Mouse (Mus musculus) left cerebral cortex, postnatal 25 days (tissue): ENCODE data around the gene Tenm1. TPM values are rescaled to one million over a fixed set of nuclear protein-coding genes. Genes with fewer than 3 reads are reported as not detected.

Experiments used
- DNase-seq, 2 experiments: peaks; one replicate each; pipeline ENCODE4 v3.0.0; 2022; ENCODE audit warnings: low spot score in 2 of 2, mixed read lengths in 1 of 2
- intact Hi-C: fragments of 180-260 bp; cut with DNase I; formaldehyde crosslinking; loops from one replicate; pipeline ENCODE4 v1.15.1; 2025
- total RNA-seq, 2 experiments: library from RNA; stranded (reverse); gene quantifications; 2 replicates each; pipeline ENCODE4 v1.2.3; 2021

Gene Tenm1
- total RNA-seq, result 10 to 100 TPM; 47.3 to 54.6 TPM

- intact Hi-C loops, result loop anchor here (5.0 kb wide), 1 partner anchor 872 kb away; no protein-coding TSS in a partner anchor
- peak; percentile 44 to 74 for DNase-seq
These were observed at the start of gene Tenm1 for GRCm38 (mm10) chrX:43428855-43429263. Gene Tenm1, minus strand, starts transcription at chrX:43429126.

- no peak for DNase-seq
- intact Hi-C loops, result no loop called here
These were observed 38.4 kb upstream of the Tenm1 start for GRCm38 (mm10) chrX:43467311-43467710.

GRCm38 (mm10) chrX:43430581-43430980 lies 1.7 kb upstream of the Tenm1 start:
- DNase-seq, result peak; percentile 20 to 32

GRCm38 (mm10) chrX:43429982-43430531 lies 1.1 kb upstream of the Tenm1 start:
- intact Hi-C loops, result loop anchor here (5.0 kb wide), 1 partner anchor 873 kb away; no protein-coding TSS in a partner anchor
- peak; percentile 42 to 55 for DNase-seq

More at GRCm38 (mm10) chrX:43430581-43430980, 1.7 kb upstream of the Tenm1 start:
- intact Hi-C loops, result no loop called here

- intact Hi-C loops, result loop anchor here (5.0 kb wide), 1 partner anchor 872 kb away; no protein-coding TSS in a partner anchor
- DNase-seq, result peak; percentile 12 to 34
These were observed 411 bp upstream of the Tenm1 start for GRCm38 (mm10) chrX:43429337-43429736.

GRCm38 (mm10) chrX:43427961-43428365 lies 963 bp downstream of the Tenm1 start:
- intact Hi-C loops, result loop anchor here (5.0 kb wide), 1 partner anchor 871 kb away; no protein-coding TSS in a partner anchor
- DNase-seq, result peak; percentile 19 to 27

GRCm38 (mm10) chrX:43427111-43427510 lies 1.8 kb downstream of the Tenm1 start:
- intact Hi-C loops, result loop anchor here (5.0 kb wide), 1 partner anchor 870 kb away; no protein-coding TSS in a partner anchor
- peak; percentile 17 to 39 for DNase-seq

- DNase-seq, result peak in 1 of 2 experiments; percentile 52
- intact Hi-C loops, result no loop called here
These were observed 31.0 kb downstream of the Tenm1 start for GRCm38 (mm10) chrX:43397957-43398356.

- no peak for DNase-seq
- intact Hi-C loops, result no loop called here
These were observed 40.8 kb downstream of the Tenm1 start for GRCm38 (mm10) chrX:43388106-43388505.

GRCm38 (mm10) chrX:43372526-43372925 lies 56.4 kb downstream of the Tenm1 start:
- no peak for DNase-seq
- intact Hi-C loops, result no loop called here

GRCm38 (mm10) chrX:43319351-43319750 lies 109.6 kb downstream of the Tenm1 start:
- intact Hi-C loops, result no loop called here
- DNase-seq, result no peak

GRCm38 (mm10) chrX:43317801-43318520 lies 111.0 kb downstream of the Tenm1 start:
- intact Hi-C loops, result no loop called here
- peak in 1 of 2 experiments; percentile 9 for DNase-seq

- intact Hi-C loops, result no loop called here
- DNase-seq, result peak in 1 of 2 experiments; percentile 21
These were observed 193.1 kb downstream of the Tenm1 start for GRCm38 (mm10) chrX:43235844-43236243.

GRCm38 (mm10) chrX:43205003-43205402 lies 223.9 kb downstream of the Tenm1 start:
- no peak for DNase-seq
- intact Hi-C loops, result no loop called here

- DNase-seq, result peak in 1 of 2 experiments; percentile 12
- intact Hi-C loops, result no loop called here
These were observed 226.6 kb downstream of the Tenm1 start for GRCm38 (mm10) chrX:43202249-43202783.

GRCm38 (mm10) chrX:43182975-43183374 lies 246.0 kb downstream of the Tenm1 start:
- DNase-seq, result no peak
- intact Hi-C loops, result no loop called here

- intact Hi-C loops, result no loop called here
These were observed 277.4 kb downstream of the Tenm1 start for GRCm38 (mm10) chrX:43151561-43151960.

GRCm38 (mm10) chrX:43129696-43130095 lies 299.2 kb downstream of the Tenm1 start:
- DNase-seq, result no peak
- intact Hi-C loops, result no loop called here

More at GRCm38 (mm10) chrX:43151561-43151960, 277.4 kb downstream of the Tenm1 start:
- peak in 1 of 2 experiments; percentile 1 for DNase-seq

GRCm38 (mm10) chrX:43122491-43122890 lies 306.4 kb downstream of the Tenm1 start:
- DNase-seq, result no peak
- intact Hi-C loops, result no loop called here

- DNase-seq, result no peak
- intact Hi-C loops, result no loop called here
These were observed 306.9 kb downstream of the Tenm1 start for GRCm38 (mm10) chrX:43122001-43122400.
